Mouse (Mus musculus) myocyte (in vitro differentiated cells): ENCODE measurements around the gene Epb41l1. TPM values are rescaled to one million over a fixed set of nuclear protein-coding genes. Genes with fewer than 3 reads are reported as not detected.
A peak's percentile ranks its signal among the peaks of the same experiment; 100 is the strongest.

Source experiments
- H3K27me3 ChIP-seq: one replicate; pipeline ENCODE4 v1.6.1; 2011; ENCODE audit not compliant: control insufficient read depth, insufficient read depth, insufficient read length
- H3K36me3 ChIP-seq: one replicate; pipeline ENCODE4 v1.6.1; 2011; ENCODE audit not compliant: control insufficient read depth, insufficient read depth
- H3K4me2 ChIP-seq: one replicate; pipeline ENCODE4 v1.6.1; 2011; ENCODE audit warnings: low read depth, control low read depth
- H3K4me3 ChIP-seq: one replicate; pipeline ENCODE4 v1.5.1; 2011; ENCODE audit warnings: mild to moderate bottlenecking, control low read depth, moderate library complexity
- H3K79me2 ChIP-seq: one replicate; pipeline ENCODE4 v1.6.1; 2011; ENCODE audit not compliant: control insufficient read depth, insufficient read depth
- H3ac ChIP-seq: one replicate; pipeline ENCODE4 v1.6.1; 2011; ENCODE audit not compliant: control insufficient read depth, insufficient read length
- CEBPB ChIP-seq: IDR thresholded peaks from 2 replicates; pipeline ENCODE4 v1.6.1; 2011; ENCODE audit warnings: mild to moderate bottlenecking, moderate library complexity; ENCODE audit not compliant: poor library complexity, insufficient read depth, severe bottlenecking
- E2F4 ChIP-seq: IDR thresholded peaks from one replicate; pipeline ENCODE4 v1.6.1; 2011; ENCODE audit warnings: mild to moderate bottlenecking, control low read depth, moderate library complexity; ENCODE audit not compliant: insufficient read depth
- MAX ChIP-seq: IDR thresholded peaks from one replicate; pipeline ENCODE4 v1.6.1; 2011; ENCODE audit warnings: low read depth, mild to moderate bottlenecking, control low read depth
- MYOD1 ChIP-seq, 3 experiments: IDR thresholded peaks; one replicate each; pipeline ENCODE4 v1.6.1; 2011; ENCODE audit warnings: control low read depth in 2 of 3, low read depth in 2 of 3, mild to moderate bottlenecking in 2 of 3, moderate library complexity in 1 of 3; ENCODE audit not compliant: insufficient read length in 2 of 3, control insufficient read depth in 1 of 3
- MYOG ChIP-seq, 3 experiments: IDR thresholded peaks; one replicate each; pipeline ENCODE4 v1.6.1; 2011; ENCODE audit warnings: control low read depth in 2 of 3, low read depth in 2 of 3, mild to moderate bottlenecking in 2 of 3; ENCODE audit not compliant: insufficient read length in 2 of 3, control insufficient read depth in 1 of 3, insufficient read depth in 1 of 3
- POLR2A ChIP-seq: IDR thresholded peaks from one replicate; pipeline ENCODE4 v1.6.1; 2011; ENCODE audit warnings: low read depth, mild to moderate bottlenecking, control low read depth, moderate library complexity; ENCODE audit not compliant: insufficient read length
- POLR2AphosphoS2 ChIP-seq: IDR thresholded peaks from one replicate; pipeline ENCODE4 v1.6.1; 2011; ENCODE audit warnings: low read depth, control low read depth; ENCODE audit not compliant: insufficient read length
- REST ChIP-seq: IDR thresholded peaks from one replicate; pipeline ENCODE4 v1.6.1; 2011; ENCODE audit warnings: mild to moderate bottlenecking, control low read depth, moderate library complexity; ENCODE audit not compliant: insufficient read depth, insufficient read length
- SRF ChIP-seq: IDR thresholded peaks from one replicate; pipeline ENCODE4 v1.6.1; 2011; ENCODE audit warnings: low read depth; ENCODE audit not compliant: control insufficient read depth, insufficient read length
- TCF12 ChIP-seq: IDR thresholded peaks from one replicate; pipeline ENCODE4 v1.6.1; 2011; ENCODE audit warnings: mild to moderate bottlenecking, control low read depth; ENCODE audit not compliant: poor library complexity, insufficient read depth, severe bottlenecking
- TCF3 ChIP-seq: IDR thresholded peaks from one replicate; pipeline ENCODE4 v1.6.1; 2011; ENCODE audit warnings: low read depth, control low read depth; ENCODE audit not compliant: insufficient read length
- USF1 ChIP-seq: IDR thresholded peaks from one replicate; pipeline ENCODE4 v1.6.1; 2011; ENCODE audit warnings: low read depth, mild to moderate bottlenecking, control low read depth, moderate library complexity
- polyA plus RNA-seq: library from polyadenylated mRNA; unstranded; fragments of >200 nt; fragmentation: generic; extraction: Trizol; gene quantifications from one replicate; pipeline ENCODE4 v1.2.1, GENCODE M21; 2012; ENCODE audit warnings: missing spikeins

Epb41l1 gene
- polyA plus RNA-seq, 1 experiment, result 16.9 TPM

DNA sequence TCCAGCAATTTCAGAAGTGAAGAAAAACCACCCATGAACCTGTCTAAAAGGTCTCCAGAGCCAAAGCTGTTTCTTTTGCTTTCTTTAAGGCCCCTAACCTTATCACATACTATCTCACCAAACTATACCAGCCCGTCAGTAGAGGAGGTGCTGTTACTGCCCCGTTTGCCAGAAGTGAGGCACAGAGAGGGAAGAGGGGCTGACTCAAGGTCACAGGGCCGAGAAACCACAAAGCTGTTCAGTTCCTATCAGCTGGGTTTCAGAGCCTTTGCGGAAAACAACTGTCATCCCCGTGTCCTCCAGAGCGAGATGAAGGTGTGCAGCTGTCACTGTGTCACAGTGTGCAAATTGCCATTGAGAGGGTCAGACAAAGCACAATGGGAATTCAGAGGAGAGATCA, 21.2 kb downstream of the Epb41l1 start:
- Histone ChIP-seq H3K27me3 (no peaks in the 10 kb centered on the region), H3K36me3 (no peaks in the 10 kb centered on the region), H3K4me2 (no peak overlapping the region), H3K79me2 (no peaks in the 10 kb centered on the region), H3ac (no peak overlapping the region), H3K4me3 (no peak overlapping the region)
- TF ChIP-seq CEBPB, result no peak
- peak in 1 of 3 experiments; percentile 24 for TF ChIP-seq MYOG (IDR thresholded peaks at IDR 0.05; ENCODE audit: control insufficient read depth in 1 of 3, insufficient read depth in 1 of 3, insufficient read length in 2 of 3, low read depth in 2 of 3)
- peak in 1 of 3 experiments; percentile 11 for TF ChIP-seq MYOD1 (IDR thresholded peaks at IDR 0.05; ENCODE audit: control insufficient read depth in 1 of 3, insufficient read length in 2 of 3, low read depth in 2 of 3)
- no peak for TF ChIP-seq SRF
- TF ChIP-seq TCF3, result no peak
- no peak for TF ChIP-seq E2F4
- TF ChIP-seq MAX, result no peak
- no peak for TF ChIP-seq TCF12
- TF ChIP-seq POLR2A, result no peak

- H3K4me3 ChIP-seq, result no peak overlapping the region
- H3K4me2 ChIP-seq, result no peak overlapping the region
- H3K79me2 ChIP-seq, result no peaks in the 10 kb centered on the region
- no peaks in the 10 kb centered on the region for H3K27me3 ChIP-seq
- H3ac ChIP-seq, result no peak overlapping the region
- no peaks in the 10 kb centered on the region for H3K36me3 ChIP-seq
- TF ChIP-seq CEBPB (no peak), POLR2A (no peak), SRF (no peak), MYOG (IDR thresholded peaks at IDR 0.05; ENCODE audit: control insufficient read depth in 1 of 3, insufficient read depth in 1 of 3, insufficient read length in 2 of 3, low read depth in 2 of 3) (no peak), MAX (no peak), E2F4 (no peak), REST (no peak)
These were observed 22.6 kb downstream of the Epb41l1 start for GRCm38 (mm10) chr2:156443323-156443722.

- Histone ChIP-seq H3K4me3 (no peak overlapping the region), H3K36me3 (no peaks in the 10 kb centered on the region), H3K79me2 (no peaks in the 10 kb centered on the region), H3K4me2 (no peak overlapping the region), H3K27me3 (no peaks in the 10 kb centered on the region), H3ac (no peak overlapping the region)
- no peak for TF ChIP-seq POLR2A
These were observed 25.9 kb downstream of the Epb41l1 start for GRCm38 (mm10) chr2:156446489-156447035.

GRCm38 (mm10) chr2:156447413-156448295, 26.9 kb downstream of the Epb41l1 start:
- no peak overlapping the region for H3K4me2 ChIP-seq
- TF ChIP-seq TCF12 (no peak), MYOD1 (IDR thresholded peaks at IDR 0.05; ENCODE audit: control insufficient read depth in 1 of 3, insufficient read length in 2 of 3, low read depth in 2 of 3) (no peak), USF1 (no peak), MAX (no peak), MYOG (IDR thresholded peaks at IDR 0.05; ENCODE audit: control insufficient read depth in 1 of 3, insufficient read depth in 1 of 3, insufficient read length in 2 of 3, low read depth in 2 of 3) (no peak), SRF (no peak), REST (no peak), CEBPB (no peak), TCF3 (no peak), POLR2A (no peak), E2F4 (no peak)
- H3ac ChIP-seq, result no peak overlapping the region
- no peaks in the 10 kb centered on the region for H3K79me2 ChIP-seq
- H3K27me3 ChIP-seq, result no peaks in the 10 kb centered on the region
- H3K4me3 ChIP-seq, result no peak overlapping the region
- H3K36me3 ChIP-seq, result no peaks in the 10 kb centered on the region

- Histone ChIP-seq H3K4me2 (no peak overlapping the region), H3K79me2 (no peaks in the 10 kb centered on the region), H3K27me3 (no peaks in the 10 kb centered on the region), H3ac (no peak overlapping the region), H3K4me3 (no peak overlapping the region), H3K36me3 (no peaks in the 10 kb centered on the region)
- TF ChIP-seq POLR2A, result no peak
- TF ChIP-seq SRF, result no peak
- TF ChIP-seq CEBPB, result no peak
- TF ChIP-seq E2F4, result no peak
- no peak for TF ChIP-seq MYOD1 (IDR thresholded peaks at IDR 0.05; ENCODE audit: control insufficient read depth in 1 of 3, insufficient read length in 2 of 3, low read depth in 2 of 3)
- no peak for TF ChIP-seq MAX
- no peak for TF ChIP-seq POLR2AphosphoS2
- TF ChIP-seq REST, result no peak
- TF ChIP-seq MYOG (IDR thresholded peaks at IDR 0.05; ENCODE audit: control insufficient read depth in 1 of 3, insufficient read depth in 1 of 3, insufficient read length in 2 of 3, low read depth in 2 of 3), result no peak
- TF ChIP-seq TCF12, result no peak
- TF ChIP-seq USF1, result no peak
- no peak for TF ChIP-seq TCF3
These were observed 30.8 kb downstream of the Epb41l1 start for GRCm38 (mm10) chr2:156451225-156452148.
